Mouse (Mus musculus) naive thymus-derived CD4-positive, alpha-beta T cell, adult 2 months (primary cell): ENCODE data around the gene Brd2.
"Not testable (repeated sequence)": the region's sequence is repeated elsewhere in the genome, so short reads cannot be mapped to it uniquely, and the experiment has no call there.

Experiments used
- DNase-seq: peaks from one replicate; pipeline ENCODE4 v3.0.0-alpha.2; 2011; ENCODE audit warnings: low read depth

The Brd2 gene

DNA sequence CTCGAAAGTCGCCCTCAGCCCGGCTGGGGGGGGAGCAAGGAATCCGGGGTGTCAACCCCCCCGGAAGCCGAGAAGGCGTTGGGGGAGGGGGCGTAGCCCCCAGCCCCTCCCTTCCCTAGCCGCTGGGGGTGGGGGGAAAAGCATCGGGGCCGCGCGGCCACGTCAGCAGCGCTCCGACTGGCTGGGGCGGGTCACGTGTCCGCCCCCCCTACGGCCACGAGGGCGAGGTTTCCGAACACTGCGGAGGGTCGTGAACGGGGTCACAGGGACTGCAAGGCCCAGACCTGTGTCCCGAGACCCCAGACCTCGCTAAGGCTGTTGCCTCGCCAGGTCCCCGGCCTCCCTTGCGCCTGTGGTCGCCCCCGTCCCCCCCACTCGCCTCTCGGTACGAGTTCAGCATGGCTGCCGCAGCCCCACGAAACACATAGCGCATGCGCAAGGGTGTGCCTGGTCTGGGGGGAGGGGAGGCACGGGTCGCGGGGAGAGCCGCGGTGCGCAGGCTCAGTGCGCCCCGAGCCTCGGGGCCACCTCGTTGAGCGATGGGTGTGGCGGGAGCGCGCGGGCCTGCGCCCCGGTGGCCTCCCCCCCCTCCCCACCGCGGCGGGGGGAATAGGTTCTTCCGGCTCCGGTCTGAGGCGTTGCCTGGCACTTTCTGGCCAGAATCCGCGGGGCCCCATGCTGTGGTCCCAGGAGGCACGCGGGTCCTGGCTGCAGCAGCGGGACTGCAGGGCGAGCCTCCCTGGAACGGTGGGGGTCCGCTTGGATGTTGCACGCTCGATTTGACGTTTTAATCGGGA, at the start of gene Brd2:
Gene Brd2 (minus strand): TSS at position 447 of the 797 bp plus-strand sequence.
- DNase-seq: peak; percentile 98

GRCm38 (mm10) chr17:34170877-34171498, 48.6 kb upstream of the Brd2 start:
- DNase-seq: peak; percentile 96

DNA sequence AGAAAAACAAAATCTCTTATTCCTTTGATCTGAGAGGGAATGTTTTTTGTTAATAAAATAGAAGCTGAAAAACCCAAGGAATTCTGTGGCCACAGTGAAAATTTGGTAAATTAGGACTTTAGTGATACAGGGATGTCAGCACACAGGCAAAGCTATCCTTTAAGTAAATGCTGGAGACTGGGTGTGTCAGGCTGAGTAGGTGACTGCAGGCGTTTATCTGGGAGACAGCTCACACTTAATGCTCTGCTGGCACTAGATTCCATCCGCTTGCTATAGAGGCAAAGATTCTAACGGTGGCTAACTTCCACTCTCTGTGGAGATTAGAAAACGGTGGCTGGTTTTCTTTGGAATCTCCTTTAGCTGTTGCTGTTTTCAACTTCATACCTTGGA, 48.0 kb upstream of the Brd2 start:
- DNase-seq: no peak

- peak; percentile 78 for DNase-seq
These were observed 46.8 kb upstream of the Brd2 start for GRCm38 (mm10) chr17:34169279-34169678.

GRCm38 (mm10) chr17:34165033-34165730, 42.7 kb upstream of the Brd2 start:
- peak; percentile 65 for DNase-seq

DNA sequence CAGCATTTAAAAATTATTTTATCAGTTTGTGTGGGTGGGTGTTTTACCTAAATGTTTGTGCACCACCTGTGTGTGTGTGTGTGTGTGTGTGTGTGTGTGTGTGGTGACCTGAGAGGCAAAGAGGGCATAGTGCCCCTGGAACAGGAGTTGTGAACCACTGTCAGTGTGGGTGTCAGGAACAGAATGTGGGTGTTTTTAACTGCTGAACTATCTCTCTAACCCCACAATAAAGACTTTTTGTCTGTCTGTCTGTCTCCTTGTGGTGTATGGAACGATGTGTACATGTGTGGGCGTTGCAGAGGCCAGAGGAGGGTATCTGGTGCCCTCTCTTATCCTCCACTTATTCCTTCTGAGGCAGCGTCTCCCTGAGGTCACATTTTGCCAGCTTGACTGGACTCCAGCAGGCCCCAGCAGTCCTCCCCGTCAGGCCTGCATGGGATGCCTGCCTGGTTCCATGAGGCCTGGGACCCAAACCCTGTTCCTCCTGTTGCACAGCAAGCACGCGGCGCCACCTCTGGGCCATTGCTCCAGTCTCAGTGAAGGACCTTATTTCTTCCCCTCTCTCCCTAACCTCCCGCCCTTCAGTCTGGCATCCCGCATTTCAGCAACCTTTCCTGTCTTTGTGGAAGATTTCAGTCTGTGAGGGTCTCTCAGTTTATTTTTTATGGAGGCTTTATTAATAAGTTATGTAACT, 41.9 kb upstream of the Brd2 start:
- peak; percentile 64 for DNase-seq

DNA sequence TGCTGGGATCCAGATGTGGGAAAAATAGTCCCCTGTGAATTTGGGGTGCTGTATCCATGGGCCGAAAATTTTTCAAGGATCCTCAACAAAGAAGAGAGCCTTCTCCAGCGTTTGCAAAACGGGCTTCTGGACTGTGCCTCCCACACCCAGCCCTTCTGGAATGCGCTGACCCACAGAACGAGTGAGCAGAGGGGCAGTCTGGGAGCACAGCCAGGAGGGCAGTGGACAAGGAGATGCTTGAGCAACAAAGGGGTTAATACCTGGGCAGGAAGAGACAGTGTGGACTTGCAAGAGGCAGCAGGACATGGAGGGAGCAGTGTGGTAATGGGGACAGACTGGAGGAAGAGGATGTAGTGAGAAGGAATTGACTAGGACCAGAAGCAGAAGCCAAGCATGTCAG, 33.1 kb upstream of the Brd2 start:
- no peak for DNase-seq

DNA sequence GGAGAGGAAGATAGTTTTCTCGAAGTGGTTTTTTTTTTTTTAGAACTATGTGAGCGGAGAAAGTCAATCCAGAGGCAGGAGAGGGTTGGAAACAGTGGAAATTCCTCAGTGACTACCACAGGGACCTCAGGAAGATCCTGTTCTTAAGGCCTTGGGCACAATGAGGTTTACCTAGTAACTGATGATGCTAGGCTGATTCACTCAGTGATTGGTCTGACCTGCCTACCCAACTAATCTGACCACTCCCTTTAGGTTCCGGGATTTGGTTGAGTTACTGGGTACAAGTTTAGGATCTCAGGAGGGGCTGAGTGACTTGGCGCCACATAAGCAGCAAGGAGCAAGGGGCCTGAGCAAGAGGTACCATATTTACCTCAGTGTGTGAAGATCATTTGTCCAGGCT, 30.5 kb upstream of the Brd2 start, which contains the start of gene H2-DMb1:
Gene H2-DMb1 (plus strand): TSS at position 150 of the 400 bp plus-strand sequence.
- DNase-seq: peak; percentile 73

- peak; percentile 51 for DNase-seq
These were observed 22.5 kb upstream of the Brd2 start for GRCm38 (mm10) chr17:34144960-34145371.

DNA sequence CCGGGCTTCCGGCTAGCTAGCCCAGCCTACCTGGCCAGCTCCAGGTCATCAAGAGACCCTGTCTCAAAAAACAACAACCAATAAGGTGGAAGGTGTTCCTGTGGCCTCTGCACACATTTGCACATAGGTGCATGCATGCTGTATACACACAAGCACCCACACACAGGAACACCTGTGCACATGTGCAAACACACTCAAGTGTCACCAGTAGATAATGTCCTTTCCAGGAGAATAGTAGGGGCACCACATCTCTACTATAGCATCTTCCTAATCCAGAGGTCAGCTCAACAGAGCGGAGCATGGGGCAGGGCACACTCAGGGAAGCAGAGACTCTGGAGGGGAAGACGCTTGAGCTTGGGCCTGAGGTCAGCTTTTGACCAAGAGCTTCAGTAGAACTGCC, 21.8 kb upstream of the Brd2 start:
- not testable (repeated sequence) for DNase-seq

DNA sequence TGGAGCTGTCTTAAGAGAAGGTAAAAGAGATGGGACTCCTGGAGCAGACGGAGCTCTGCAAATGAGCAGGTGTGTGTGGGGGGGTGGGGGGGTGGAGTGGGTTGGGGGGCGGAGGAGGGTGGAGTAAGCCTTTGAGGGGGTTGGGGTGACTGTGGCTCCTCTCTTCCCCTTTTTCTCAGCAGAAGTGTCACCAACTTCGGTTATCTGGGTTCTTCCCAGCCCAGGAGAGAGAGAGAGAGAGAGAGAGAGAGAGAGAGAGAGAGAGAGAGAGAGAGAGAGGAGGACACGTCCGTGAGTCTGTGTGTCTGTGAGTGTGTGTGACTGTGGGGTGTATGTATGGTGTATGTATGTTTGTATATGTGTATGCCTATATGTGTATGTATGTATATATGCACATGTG, 21.0 kb upstream of the Brd2 start:
- no peak for DNase-seq

DNA sequence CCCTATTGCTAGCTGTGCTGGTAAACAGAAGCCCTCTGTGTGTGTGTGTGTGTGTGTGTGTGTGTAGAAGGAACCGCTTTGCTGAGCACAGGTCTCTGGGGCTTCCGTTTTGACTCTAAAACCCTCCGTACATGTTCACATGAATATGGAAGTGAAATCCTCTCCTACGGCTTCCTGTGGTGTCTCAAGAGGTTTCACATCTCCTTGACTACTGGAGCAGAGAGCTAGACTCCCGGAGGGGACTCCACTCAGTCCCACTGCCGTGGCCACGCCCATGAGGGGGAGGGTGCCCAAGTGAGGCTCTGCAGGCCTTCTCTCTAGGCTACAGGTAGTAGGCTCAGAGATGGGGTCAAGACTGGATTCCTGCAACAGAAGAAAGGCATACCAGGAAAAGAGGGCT, 20.6 kb upstream of the Brd2 start, which contains the start of gene H2-DMb2:
Gene H2-DMb2 (plus strand): TSS at position 275 of the 400 bp plus-strand sequence.
- peak; percentile 78 for DNase-seq

DNA sequence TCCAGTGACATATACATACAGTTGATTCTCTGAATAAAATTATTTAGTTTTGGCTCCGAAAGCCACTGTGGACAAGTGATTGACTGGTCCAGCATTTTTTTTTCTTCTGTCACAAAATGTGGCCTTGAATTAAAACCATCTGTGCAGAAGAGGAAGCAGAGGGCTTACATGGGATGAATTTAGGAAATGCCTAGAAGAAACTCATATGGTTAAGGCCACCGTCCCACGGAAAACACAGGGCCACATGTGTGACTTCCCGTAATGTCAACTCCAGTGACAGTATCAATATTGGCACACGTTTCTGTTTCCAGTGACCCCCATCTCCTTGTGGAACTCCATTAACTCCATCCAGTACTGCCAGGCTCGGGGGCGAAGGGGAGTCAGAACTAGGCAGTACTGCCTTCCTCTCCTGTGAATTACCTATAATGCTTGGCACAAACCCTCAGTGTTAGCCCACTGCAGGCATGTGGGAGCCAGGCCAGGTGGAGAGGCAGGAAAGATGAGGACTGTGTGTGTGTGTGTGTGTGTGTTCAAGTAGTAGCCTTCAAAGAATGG, 20.1 kb upstream of the Brd2 start:
- DNase-seq: peak; percentile 24

- DNase-seq: no peak
These were observed 19.0 kb upstream of the Brd2 start for GRCm38 (mm10) chr17:34141448-34141847.

- DNase-seq: no peak
These were observed 17.8 kb upstream of the Brd2 start for GRCm38 (mm10) chr17:34140240-34140639.

DNA sequence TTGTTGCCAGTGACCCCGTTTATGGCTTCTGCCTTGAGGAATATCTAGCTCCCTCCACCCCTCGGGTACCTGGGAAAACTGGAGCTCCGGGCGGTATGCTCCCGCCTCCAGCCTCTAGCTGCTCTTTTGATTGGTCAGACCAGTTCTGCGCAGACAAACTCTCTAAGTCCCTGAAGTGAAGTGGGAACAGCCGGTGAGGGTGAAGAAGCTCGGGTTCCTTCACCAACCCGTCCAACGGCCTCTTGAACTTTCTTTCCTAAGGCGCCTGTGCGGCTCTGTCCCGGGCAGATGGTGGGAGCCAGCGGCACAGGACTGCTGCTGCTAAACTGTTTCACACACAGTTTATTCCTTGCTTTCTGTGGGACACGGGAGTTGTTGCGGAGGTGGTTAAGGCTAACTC, 17.0 kb upstream of the Brd2 start:
- DNase-seq: no peak

GRCm38 (mm10) chr17:34138655-34139054, 16.2 kb upstream of the Brd2 start:
- no peak for DNase-seq

DNA sequence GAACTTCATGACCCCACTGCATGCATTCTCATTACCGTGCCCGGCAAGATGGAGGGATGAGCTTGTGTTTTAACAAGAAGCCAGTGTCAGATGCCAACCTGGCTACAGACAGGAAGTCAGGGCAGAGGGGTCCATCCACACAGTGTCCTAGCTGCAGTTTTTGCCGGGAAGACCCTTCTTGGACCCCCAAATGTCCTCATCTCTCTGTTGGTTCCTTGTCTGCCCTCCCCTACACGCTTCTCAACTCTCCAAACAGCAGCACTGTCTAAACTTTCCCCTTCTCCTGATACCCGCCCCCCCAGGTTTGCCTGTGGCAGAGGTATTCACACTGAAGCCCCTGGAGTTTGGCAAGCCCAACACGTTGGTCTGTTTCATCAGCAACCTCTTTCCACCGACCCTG, 15.2 kb upstream of the Brd2 start:
- no peak for DNase-seq

DNA sequence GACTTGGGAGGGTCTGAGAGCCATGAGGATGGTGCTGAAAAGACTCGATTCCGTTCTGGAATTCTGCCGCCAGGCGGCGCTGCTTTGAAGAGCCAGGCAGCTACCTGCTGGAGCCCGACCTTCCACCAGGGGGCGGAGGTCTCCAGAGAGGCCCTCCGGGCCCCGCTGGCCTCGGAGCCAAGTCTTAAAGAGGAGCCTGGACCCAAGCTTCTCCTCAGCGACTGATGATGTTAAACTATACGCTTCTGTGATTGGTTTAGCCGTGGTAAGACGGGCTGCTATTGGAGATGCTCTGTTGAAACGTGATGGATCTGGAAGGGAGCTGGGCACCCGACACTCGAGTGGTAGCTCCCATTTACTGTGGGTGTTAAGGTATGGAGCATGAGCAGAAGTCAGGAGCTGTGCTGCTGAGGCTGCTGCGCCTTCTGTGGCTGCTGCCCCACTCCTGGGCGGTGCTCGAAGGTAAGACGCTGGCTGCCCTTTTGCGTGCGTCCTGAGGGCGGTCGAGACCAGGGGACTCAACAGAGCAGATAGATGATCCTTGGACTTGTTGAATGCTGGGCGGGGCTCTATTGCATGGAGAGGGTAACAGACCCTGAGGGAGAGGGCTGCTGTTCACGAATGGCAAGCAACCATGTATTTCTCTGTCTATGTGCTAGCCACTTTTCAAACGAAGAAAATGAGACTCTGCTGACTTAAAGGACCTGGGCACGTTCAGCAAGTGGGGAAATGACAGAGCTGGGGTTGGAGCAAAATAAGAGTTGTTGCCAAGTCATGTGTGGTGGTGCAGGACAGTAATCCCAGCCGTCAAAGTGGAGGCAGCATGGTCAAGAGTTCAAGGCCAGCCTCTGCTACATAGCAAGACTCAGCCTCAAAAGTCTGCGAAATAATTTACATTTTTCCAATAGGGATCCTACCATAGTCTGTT, 13.1 kb upstream of the Brd2 start:
- peak; percentile 100 for DNase-seq

DNA sequence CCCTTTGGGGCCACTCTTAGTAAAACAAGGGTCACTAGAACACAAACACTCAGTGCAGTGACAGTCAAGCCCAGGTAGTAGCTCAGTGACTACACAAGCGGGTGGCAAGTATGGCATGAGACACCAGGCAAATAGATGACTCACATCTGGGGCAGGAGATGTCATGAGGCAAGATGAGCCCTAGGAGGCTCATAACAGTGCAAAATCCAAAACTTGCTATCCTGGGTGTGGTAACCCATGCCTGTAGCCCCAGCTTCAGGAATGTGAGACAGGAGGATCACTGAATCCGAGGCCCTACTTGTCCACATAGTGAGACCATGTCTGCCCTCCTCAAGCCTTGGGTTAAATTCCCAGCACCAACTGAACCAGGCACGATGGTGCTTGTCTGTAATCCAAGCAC, 12.0 kb upstream of the Brd2 start:
- DNase-seq: peak; percentile 34

DNA sequence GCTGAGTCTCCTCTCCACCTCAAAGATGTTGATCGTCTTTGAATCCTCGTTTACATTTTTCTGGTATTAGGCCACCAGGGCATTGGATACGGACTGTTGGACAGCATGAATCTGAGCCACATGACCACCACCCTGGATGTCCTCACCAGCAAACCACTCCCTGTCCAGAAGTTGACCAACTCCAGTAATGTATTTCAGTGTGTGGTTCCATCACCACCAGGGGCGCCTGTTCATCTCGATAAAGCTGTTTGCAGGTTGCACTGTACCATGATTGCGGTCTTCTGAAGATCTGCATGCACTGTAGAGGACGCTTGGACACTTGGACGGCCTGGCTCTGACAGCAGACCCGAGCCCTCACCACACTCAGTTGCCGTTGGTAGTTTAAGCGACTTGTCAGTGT, 10.9 kb upstream of the Brd2 start:
- peak; percentile 33 for DNase-seq
